Mouse (Mus musculus) lung, postnatal 0 days (tissue): Measurements from ENCODE around the gene Polrmt. TPM values are rescaled to one million over a fixed set of nuclear protein-coding genes. Genes with fewer than 3 reads are reported as not detected.

Experiments
- ATAC-seq: fragments of 200-750 bp; cut with Nextera tagmentation; 2 replicates; pipeline ENCODE4 v1.8.0; 2017; ENCODE audit warnings: moderate library complexity
- DNase-seq: peaks from one replicate; pipeline ENCODE4 v3.0.0-alpha.2; 2016; ENCODE audit warnings: low spot score
- H3K27ac ChIP-seq: fragments of 300-500 bp; sonication (generic); 2 replicates; pipeline ENCODE4 v1.5.1; 2014; ENCODE audit warnings: antibody characterized with exemption, mild to moderate bottlenecking, low read length, mixed read lengths
- H3K27me3 ChIP-seq: fragments of 300-500 bp; sonication (generic); replicated peaks from 2 replicates; pipeline ENCODE4 v1.6.1; 2014; ENCODE audit warnings: low read length, mixed read lengths; ENCODE audit not compliant: insufficient read depth
- H3K36me3 ChIP-seq: fragments of 300-500 bp; sonication (generic); 2 replicates; pipeline ENCODE4 v1.6.1; 2014; ENCODE audit warnings: low read length, mixed read lengths; ENCODE audit not compliant: insufficient read depth
- H3K4me1 ChIP-seq: fragments of 300-500 bp; sonication (generic); 2 replicates; pipeline ENCODE4 v1.6.1; 2014; ENCODE audit warnings: antibody characterized with exemption, low read depth, low read length, mixed read lengths; ENCODE audit not compliant: insufficient read depth
- H3K4me2 ChIP-seq: fragments of 300-500 bp; sonication (generic); replicated peaks from 2 replicates; pipeline ENCODE4 v1.6.1; 2014; ENCODE audit warnings: low read depth, mild to moderate bottlenecking, low read length, moderate library complexity, mixed read lengths
- H3K4me3 ChIP-seq: fragments of 300-500 bp; sonication (generic); 2 replicates; pipeline ENCODE4 v1.5.1; 2014; ENCODE audit warnings: low read depth, low read length
- H3K9ac ChIP-seq: fragments of 300-500 bp; sonication (generic); replicated peaks from 2 replicates; pipeline ENCODE4 v1.6.1; 2014; ENCODE audit warnings: low read depth, mild to moderate bottlenecking
- H3K9me3 ChIP-seq: fragments of 300-500 bp; sonication (generic); 2 replicates; pipeline ENCODE4 v1.6.1; 2016; ENCODE audit warnings: low read length, mixed read lengths
- CTCF ChIP-seq: IDR thresholded peaks from 2 replicates; pipeline ENCODE4 v1.5.1; 2016; ENCODE audit warnings: antibody characterized with exemption, mild to moderate bottlenecking
- EP300 ChIP-seq: IDR thresholded peaks from 2 replicates; pipeline ENCODE4 v1.6.1; 2016; ENCODE audit warnings: antibody characterized with exemption, mild to moderate bottlenecking, control low read depth
- WGBS: fragments of 180-500 bp; shearing (Covaris S2); extraction: QIAGEN DNeasy Blood & Tissue Kit; methylation state at CpG from one replicate; pipeline ENCODE4 v1.1.7; 2014; 5-methylcytosine and 5-hydroxymethylcytosine counted together
- polyA plus RNA-seq: library from polyadenylated mRNA; unstranded; fragments of >200 nt; fragmentation: Nextera tagmentation; extraction: Ambion mirVana; gene quantifications from 2 replicates; pipeline ENCODE4 v1.2.1, GENCODE M21; 2015

Polrmt gene
- polyA plus RNA-seq, 1 experiment from 2014 or later: 22.4 TPM

DNA sequence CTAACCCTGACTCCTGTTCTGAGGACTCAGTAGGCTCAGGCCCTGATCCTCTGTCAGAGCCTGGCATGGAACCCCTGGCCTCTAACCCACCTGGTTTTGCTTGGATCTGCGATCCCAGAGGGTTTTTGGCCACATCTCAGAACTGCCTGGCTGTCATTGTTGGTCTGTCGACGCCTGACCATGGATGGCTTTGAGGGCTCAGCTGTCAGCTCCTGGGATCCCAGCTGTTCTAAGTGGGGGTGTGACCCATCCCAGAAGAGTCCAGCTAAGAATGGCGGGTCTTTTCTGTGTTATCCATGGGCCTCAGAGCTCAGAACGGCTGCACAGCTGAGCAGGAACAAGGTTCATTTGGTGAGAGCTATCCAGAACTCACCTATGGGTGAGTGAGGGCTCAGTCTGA lies 25.3 kb downstream of the Polrmt start:
- H3K4me3 ChIP-seq: no peak overlapping the region
- TF ChIP-seq CTCF (no peak), EP300 (no peak)
- no peaks in the 10 kb centered on the region for H3K9me3 ChIP-seq
- no peaks in the 10 kb centered on the region for H3K36me3 ChIP-seq
- no peak overlapping the region for H3K27ac ChIP-seq
- WGBS: 51% methylated on average over 5 of the region's 5 CpGs
- no peak overlapping the region for H3K9ac ChIP-seq
- no peak for ATAC-seq
- DNase-seq: no peak
- H3K4me2 ChIP-seq: no peak overlapping the region
- H3K4me1 ChIP-seq: peaks cover 5% of the 10 kb centered on the region; the same call in 1 of the 2 replicates
- H3K27me3 ChIP-seq: peaks cover 31% of the 10 kb centered on the region

- peak overlapping the region; percentile 52; the same call in 1 of the 2 replicates for H3K4me3 ChIP-seq
- H3K9me3 ChIP-seq: no peaks in the 10 kb centered on the region
- peak overlapping the region; percentile 82; the same call in 1 of the 2 replicates for H3K4me2 ChIP-seq
- WGBS: 3% methylated on average over 42 of the region's 43 CpGs
- TF ChIP-seq EP300 (no peak), CTCF (no peak)
- H3K27ac ChIP-seq: no peak overlapping the region
- H3K9ac ChIP-seq: no peak overlapping the region
- peaks cover 5% of the 10 kb centered on the region; the same call in 1 of the 2 replicates for H3K4me1 ChIP-seq
- peaks cover 40% of the 10 kb centered on the region for H3K27me3 ChIP-seq
- no peak for ATAC-seq
- no peaks in the 10 kb centered on the region for H3K36me3 ChIP-seq
- DNase-seq: peak; percentile 84
Measured at GRCm38 (mm10) chr10:79717640-79718357, 28.6 kb downstream of the Polrmt start.

- Histone ChIP-seq H3K27ac (no peak overlapping the region), H3K4me1 (peaks cover 5% of the 10 kb centered on the region; the same call in 1 of the 2 replicates), H3K4me2 (peak overlapping the region; percentile 82), H3K4me3 (peak overlapping the region; percentile 52), H3K27me3 (peaks cover 40% of the 10 kb centered on the region), H3K36me3 (no peaks in the 10 kb centered on the region), H3K9me3 (no peaks in the 10 kb centered on the region), H3K9ac (no peak overlapping the region)
- TF ChIP-seq CTCF (no peak), EP300 (no peak)
- ATAC-seq: no peak
- DNase-seq: no peak
- under 1% methylated on average over 33 of the region's 44 CpGs for WGBS
Measured at GRCm38 (mm10) chr10:79716988-79717355, 29.4 kb downstream of the Polrmt start.

DNA sequence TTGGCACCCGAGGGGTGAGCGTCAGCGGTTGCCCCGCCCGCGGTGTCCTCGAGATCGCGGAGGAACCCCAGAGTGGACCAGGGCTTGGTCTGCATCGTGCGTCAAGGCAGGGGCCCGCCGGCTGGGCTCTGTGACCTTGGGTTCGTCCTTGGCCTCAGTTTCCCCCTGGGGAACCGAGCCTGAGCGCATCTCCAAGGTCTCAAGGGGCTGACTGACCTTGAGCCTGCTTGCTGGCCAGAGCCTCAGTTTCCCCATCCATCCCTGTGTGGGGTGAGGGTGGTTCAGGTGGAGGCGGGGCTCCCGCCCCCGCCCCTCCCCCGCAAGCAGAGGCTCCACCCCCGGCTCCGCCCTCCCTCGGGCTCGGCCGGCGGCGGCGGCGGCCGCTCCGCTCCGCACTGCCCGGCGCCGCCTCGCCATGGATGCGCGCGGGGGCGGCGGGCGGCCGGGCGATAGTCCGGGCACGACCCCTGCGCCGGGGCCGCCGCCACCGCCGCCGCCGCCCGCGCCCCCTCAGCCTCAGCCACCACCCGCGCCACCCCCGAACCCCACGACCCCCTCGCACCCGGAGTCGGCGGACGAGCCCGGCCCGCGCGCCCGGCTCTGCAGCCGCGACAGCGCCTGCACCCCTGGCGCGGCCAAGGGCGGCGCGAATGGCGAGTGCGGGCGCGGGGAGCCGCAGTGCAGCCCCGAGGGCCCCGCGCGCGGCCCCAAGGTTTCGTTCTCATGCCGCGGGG lies 30.0 kb downstream of the Polrmt start, which contains the start of gene Hcn2:
Hcn2 (plus strand) TSS at position 381 of the 734 bp plus-strand sequence.
- TF ChIP-seq CTCF (no peak), EP300 (no peak)
- ATAC-seq: no peak
- H3K36me3 ChIP-seq: peaks cover 4% of the 10 kb centered on the region; the same call in 1 of the 2 replicates
- H3K4me1 ChIP-seq: peaks cover 5% of the 10 kb centered on the region; the same call in 1 of the 2 replicates
- peaks cover 40% of the 10 kb centered on the region for H3K27me3 ChIP-seq
- peak within 1 kb of the TSS; percentile 52 for H3K4me3 ChIP-seq
- H3K27ac ChIP-seq: no peak within 1 kb of the TSS
- DNase-seq: no peak
- no peak within 1 kb of the TSS for H3K9ac ChIP-seq
- peak within 1 kb of the TSS; percentile 82 for H3K4me2 ChIP-seq
- no peaks in the 10 kb centered on the region for H3K9me3 ChIP-seq
- 5% methylated on average over 27 of the region's 91 CpGs for WGBS

GRCm38 (mm10) chr10:79714996-79715395 lies 31.4 kb downstream of the Polrmt start:
- no peak overlapping the region for H3K4me3 ChIP-seq
- no peak for DNase-seq
- ATAC-seq: no peak
- no peaks in the 10 kb centered on the region for H3K9me3 ChIP-seq
- TF ChIP-seq CTCF: no peak
- H3K36me3 ChIP-seq: peaks cover 17% of the 10 kb centered on the region; the same call in 1 of the 2 replicates
- no peak overlapping the region for H3K4me2 ChIP-seq
- H3K27ac ChIP-seq: no peak overlapping the region
- peaks cover 5% of the 10 kb centered on the region; the same call in 1 of the 2 replicates for H3K4me1 ChIP-seq
- peaks cover 40% of the 10 kb centered on the region for H3K27me3 ChIP-seq
- WGBS: 67% methylated on average over 4 of the region's 4 CpGs
- H3K9ac ChIP-seq: no peak overlapping the region

DNA sequence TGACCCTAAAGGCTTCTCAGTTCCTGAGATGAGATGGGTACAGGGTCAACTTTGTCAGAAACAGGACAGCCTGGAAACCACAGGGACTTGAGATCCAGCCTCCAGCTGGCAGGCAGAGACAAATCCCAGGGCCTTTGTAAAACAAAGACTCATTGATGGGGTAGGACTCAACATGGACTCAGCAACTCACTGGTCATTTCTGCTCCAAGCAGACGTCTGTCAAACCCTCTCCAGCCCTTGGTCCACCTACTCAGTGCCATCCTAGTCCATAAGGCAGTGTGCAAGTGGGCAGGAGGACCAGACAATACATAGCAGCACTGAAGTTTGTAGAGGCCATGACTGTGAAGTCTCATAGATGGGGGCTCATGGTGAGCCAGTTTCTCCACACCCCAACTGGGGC lies 33.2 kb downstream of the Polrmt start:
- Histone ChIP-seq H3K9me3 (no peaks in the 10 kb centered on the region), H3K4me2 (no peak overlapping the region), H3K4me3 (no peak overlapping the region), H3K27me3 (peaks cover 29% of the 10 kb centered on the region), H3K27ac (no peak overlapping the region), H3K9ac (no peak overlapping the region), H3K4me1 (peaks cover 5% of the 10 kb centered on the region; the same call in 1 of the 2 replicates), H3K36me3 (peaks cover 18% of the 10 kb centered on the region)
- 44% methylated on average over 1 of the region's 1 CpGs for WGBS
- TF ChIP-seq CTCF (no peak), EP300 (no peak)
- no peak for DNase-seq
- no peak for ATAC-seq
